Mouse (Mus musculus) embryonic fibroblast, embryonic 13.5 days (primary cell): ENCODE measurements around the gene C1qtnf12.

Experiments used
- CTCF ChIP-seq: IDR thresholded peaks from 2 replicates; pipeline ENCODE4 v1.5.1; 2011; ENCODE audit warnings: mild to moderate bottlenecking, control low read depth, low read length, moderate library complexity, borderline replicate concordance; ENCODE audit not compliant: insufficient read depth
- POLR2A ChIP-seq: IDR thresholded peaks from 2 replicates; pipeline ENCODE4 v1.6.1; 2011; ENCODE audit warnings: low read depth, mild to moderate bottlenecking, control low read depth, low read length, moderate library complexity

DNA sequence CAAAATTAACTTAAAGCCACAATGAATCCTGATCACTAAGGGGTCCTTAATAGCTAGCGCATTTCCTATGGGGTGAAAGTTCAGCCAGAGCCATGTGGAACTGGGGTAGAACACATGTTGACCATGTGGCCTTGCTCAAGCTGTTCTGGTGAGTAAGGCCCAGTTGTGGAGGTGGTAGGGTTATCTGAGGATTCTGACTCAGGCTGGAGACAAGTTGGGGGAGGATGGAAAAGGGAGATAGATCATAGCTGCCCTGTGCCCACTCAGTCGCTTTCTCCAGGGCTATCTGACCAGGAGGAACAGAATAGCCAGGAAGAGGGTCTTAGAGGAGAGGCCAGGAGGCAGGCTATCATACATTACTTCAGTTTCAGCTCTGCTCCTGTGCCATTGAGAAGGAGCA, 52.3 kb downstream of the C1qtnf12 start:
- no peak for TF ChIP-seq POLR2A
- no peak for TF ChIP-seq CTCF
